Mouse (Mus musculus): ENCODE results near the gene Whamm. TPM values are rescaled to one million over a fixed set of nuclear protein-coding genes. Genes with fewer than 3 reads are reported as not detected.

Whamm gene
- 1 to 10 TPM; 8.1 to 9.2 TPM for total RNA-seq (2021)

- intact Hi-C loops (cut with DNase I): loop anchor here (2.0 to 10.0 kb wide), 3 partner anchors 49 to 407 kb away; partner anchors contain the start of gene Rps17
- peak; percentile 95 to 96 for DNase-seq
Measured at GRCm38 (mm10) chr7:81571108-81571940, at the start of gene Whamm. TSS of gene Whamm (plus strand) at chr7:81571266.

GRCm38 (mm10) chr7:81523008-81523662, 47.9 kb upstream of the Whamm start:
- intact Hi-C loops (cut with DNase I): loop anchor here (2.0 to 5.0 kb wide), 2 partner anchors 48 to 66 kb away; partner anchors contain the start of genes Cpeb1 and Whamm
- peak; percentile 93 for DNase-seq

GRCm38 (mm10) chr7:81523663-81524017, 47.4 kb upstream of the Whamm start:
- DNase-seq: no peak
- intact Hi-C loops (cut with DNase I): loop anchor here (2.0 to 5.0 kb wide), 2 partner anchors 47 to 66 kb away; partner anchors contain the start of genes Cpeb1 and Whamm

- no peak for DNase-seq
- intact Hi-C loops (cut with DNase I): no loop called here
Measured at GRCm38 (mm10) chr7:81528918-81529317, 42.1 kb upstream of the Whamm start.

GRCm38 (mm10) chr7:81531462-81531861, 39.6 kb upstream of the Whamm start:
- no peak for DNase-seq
- intact Hi-C loops (cut with DNase I): no loop called here

- DNase-seq: no peak
- intact Hi-C loops (cut with DNase I): no loop called here
Measured at GRCm38 (mm10) chr7:81536478-81536877, 34.6 kb upstream of the Whamm start.

- intact Hi-C loops (cut with DNase I): no loop called here
- peak in 1 of 2 experiments; percentile 31 for DNase-seq
Measured at GRCm38 (mm10) chr7:81538070-81538675, 32.9 kb upstream of the Whamm start.

GRCm38 (mm10) chr7:81539565-81539964, 31.5 kb upstream of the Whamm start:
- intact Hi-C loops (cut with DNase I): no loop called here
- no peak for DNase-seq

GRCm38 (mm10) chr7:81540999-81541398, 30.1 kb upstream of the Whamm start:
- DNase-seq: no peak
- intact Hi-C loops (cut with DNase I): no loop called here

- intact Hi-C loops (cut with DNase I): no loop called here
- peak; percentile 85 to 87 for DNase-seq
Measured at GRCm38 (mm10) chr7:81541924-81542524, 29.0 kb upstream of the Whamm start.

- intact Hi-C loops (cut with DNase I): no loop called here
- DNase-seq: no peak
Measured at GRCm38 (mm10) chr7:81542934-81543333, 28.1 kb upstream of the Whamm start.

GRCm38 (mm10) chr7:81548864-81549263, 22.2 kb upstream of the Whamm start:
- intact Hi-C loops (cut with DNase I): no loop called here
- DNase-seq: no peak

GRCm38 (mm10) chr7:81553589-81553988, 17.5 kb upstream of the Whamm start:
- intact Hi-C loops (cut with DNase I): no loop called here
- DNase-seq: no peak

- DNase-seq: peak; percentile 42 to 63
- intact Hi-C loops (cut with DNase I): no loop called here
Measured at GRCm38 (mm10) chr7:81554369-81554768, 16.7 kb upstream of the Whamm start.

- DNase-seq: no peak
- intact Hi-C loops (cut with DNase I): no loop called here
Measured at GRCm38 (mm10) chr7:81556839-81557238, 14.2 kb upstream of the Whamm start.

- intact Hi-C loops (cut with DNase I): no loop called here
- DNase-seq: peak; percentile 27 to 34
Measured at GRCm38 (mm10) chr7:81557252-81557984, 13.6 kb upstream of the Whamm start.

GRCm38 (mm10) chr7:81557985-81558360, 13.1 kb upstream of the Whamm start:
- intact Hi-C loops (cut with DNase I): no loop called here
- DNase-seq: no peak

GRCm38 (mm10) chr7:81559231-81559980, 11.7 kb upstream of the Whamm start:
- intact Hi-C loops (cut with DNase I): no loop called here

More at GRCm38 (mm10) chr7:81559231-81559980, 11.7 kb upstream of the Whamm start:
- DNase-seq: no peak
